27 mouse cellular contexts compared by ENCODE assay signal in genomic region chr14:13907145-13907544, GRCm38 (mm10). TPM values are rescaled to one million over a fixed set of nuclear protein-coding genes. Genes with fewer than 3 reads are reported as not detected.
DNase-seq lines count a peak whose midpoint lies in the region; ATAC-seq and TF ChIP-seq lines count a peak whose summit lies in the region.
"Had no signal": no experiment of that assay in that cellular context is flagged by ENCODE, and none has a peak within 500 bp of the region (broad histone marks: within the 10 kb centered on the region; RNA-seq: fewer than 3 reads in every experiment).

No protein-coding gene starts in this region.

- no peak for TF ChIP-seq CTCF in ES-Bruce4 (IDR thresholded peaks at IDR 0.05; ENCODE audit: low read depth, low read length)

- peak overlapping the region; percentile 97 for H3K27ac ChIP-seq in ES-Bruce4 (ENCODE audit: insufficient read depth, low read length)
- H3K27ac ChIP-seq in ES-E14 (ENCODE audit: insufficient read depth, low read depth, low read length, poor library complexity, severe bottlenecking), result peak overlapping the region; percentile 98; the same call in 1 of the 2 replicates
- no peak overlapping the region for H3K27ac ChIP-seq in liver, embryonic 12.5 days
- H3K27ac ChIP-seq in midbrain, embryonic 11.5 days (ENCODE audit: low read depth, low read length), result no peak overlapping the region
- H3K27ac ChIP-seq: embryonic facial prominence, embryonic 10.5 days; embryonic facial prominence, embryonic 12.5 days; forebrain, embryonic 13.5 days; forebrain, embryonic 15.5 days had no signal

- H3K4me2 ChIP-seq in liver, embryonic 12.5 days, result no peak overlapping the region
- H3K4me2 ChIP-seq in midbrain, embryonic 11.5 days, result no peak overlapping the region
- H3K4me2 ChIP-seq: embryonic facial prominence, embryonic 12.5 days; forebrain, embryonic 13.5 days; forebrain, embryonic 15.5 days had no signal

- H3K4me3 ChIP-seq in ES-Bruce4 (ENCODE audit: low read depth, low read length), result no peak overlapping the region
- H3K4me3 ChIP-seq in ES-E14 (ENCODE audit: insufficient read depth in 1 of 2, low read depth in 1 of 2, low read length in 2 of 2, poor library complexity in 1 of 2, severe bottlenecking in 1 of 2), result no peak overlapping the region
- H3K4me3 ChIP-seq in liver, embryonic 12.5 days, result no peak overlapping the region
- no peak overlapping the region for H3K4me3 ChIP-seq in midbrain, embryonic 11.5 days (ENCODE audit: low read depth, low read length)
- H3K4me3 ChIP-seq: embryonic facial prominence, embryonic 10.5 days; embryonic facial prominence, embryonic 12.5 days; forebrain, embryonic 13.5 days; forebrain, embryonic 15.5 days had no signal

- 66% methylated on average over 7 of the region's 7 CpGs for WGBS in liver, embryonic 12.5 days (ENCODE audit: insufficient replicate concordance)
- 90% methylated on average over 7 of the region's 7 CpGs for WGBS in midbrain, embryonic 11.5 days

- H3K4me1 ChIP-seq in ES-Bruce4 (ENCODE audit: control insufficient read depth, insufficient read depth, low read length), result peaks cover 2% of the 10 kb centered on the region
- H3K4me1 ChIP-seq in ES-E14 (ENCODE audit: control insufficient read depth in 2 of 2, insufficient read depth in 2 of 2, low read length in 2 of 2, poor library complexity in 1 of 2), result peaks cover 3 to 4% of the 10 kb centered on the region in 2 experiments; a peak in 3 of 4 replicates
- no peaks in the 10 kb centered on the region for H3K4me1 ChIP-seq in liver, embryonic 12.5 days
- H3K4me1 ChIP-seq in midbrain, embryonic 11.5 days (ENCODE audit: control insufficient read depth, insufficient read depth, low read length), result no peaks in the 10 kb centered on the region
- H3K4me1 ChIP-seq: embryonic facial prominence, embryonic 10.5 days; embryonic facial prominence, embryonic 12.5 days; forebrain, embryonic 13.5 days; forebrain, embryonic 15.5 days had no signal

- DNase-seq in ES-E14 (ENCODE audit: low read depth, low spot score) (peak; percentile 48), WW6 (ENCODE audit: low read depth, low spot score) (peak; percentile 53)
- DNase-seq in cerebellum, postnatal 36 days, result no peak
- no peak for DNase-seq in midbrain, embryonic 11.5 days (ENCODE audit: low spot score, missing footprints)
- DNase-seq: adrenal gland, adult 2 months; adrenal gland, postnatal 10 days; adrenal gland, postnatal 25 days; B cell, adult 2 months; cerebellum, adult 11 months; cerebellum, adult 18-20 months; cerebellum, adult 8-10 months; cerebellum, adult 9-11 months; cerebellum, postnatal 14 days; forebrain, postnatal 0 days had no signal

- no peaks in the 10 kb centered on the region for H3K36me3 ChIP-seq in ES-Bruce4 (ENCODE audit: control insufficient read depth, insufficient read depth, low read length, poor library complexity, severe bottlenecking)
- peaks cover 2% of the 10 kb centered on the region; the same call in 1 of the 2 replicates for H3K36me3 ChIP-seq in ES-E14 (ENCODE audit: control insufficient read depth, insufficient read depth, low read length, poor library complexity, severe bottlenecking)
- H3K36me3 ChIP-seq in liver, embryonic 12.5 days, result no peaks in the 10 kb centered on the region
- H3K36me3 ChIP-seq in midbrain, embryonic 11.5 days (ENCODE audit: control insufficient read depth, insufficient read depth, low read length), result no peaks in the 10 kb centered on the region
- H3K36me3 ChIP-seq: embryonic facial prominence, embryonic 10.5 days; embryonic facial prominence, embryonic 12.5 days; forebrain, embryonic 15.5 days had no signal

- no peak for TF ChIP-seq EP300 in ES-Bruce4 (IDR thresholded peaks at IDR 0.05; ENCODE audit: insufficient read depth, low read depth, low read length)

- H3K9ac ChIP-seq in ES-Bruce4 (ENCODE audit: low read depth, poor library complexity, severe bottlenecking) (no peak overlapping the region), ES-E14 (ENCODE audit: insufficient read depth, low read depth, low read length, poor library complexity, severe bottlenecking) (no peak overlapping the region)
- no peak overlapping the region for H3K9ac ChIP-seq in liver, embryonic 12.5 days
- H3K9ac ChIP-seq in midbrain, embryonic 11.5 days (ENCODE audit: low read length), result no peak overlapping the region
- H3K9ac ChIP-seq: embryonic facial prominence, embryonic 12.5 days; forebrain, embryonic 13.5 days; forebrain, embryonic 15.5 days; forebrain, postnatal 0 days had no signal

- in situ Hi-C loops in ES-E14 (cut with MboI; ENCODE audit: low sequenced_read_pairs in 2 of 2, unreplicated experiment in 2 of 2), result no loop called here

- ATAC-seq in liver, embryonic 12.5 days, result no peak
- no peak for ATAC-seq in midbrain, embryonic 11.5 days (ENCODE audit: low FRiP score)
- ATAC-seq: CD4-positive, CD25-positive, alpha-beta regulatory T cell, adult 4 months; forebrain, embryonic 13.5 days; forebrain, embryonic 15.5 days; forebrain, postnatal 0 days had no signal

- TF ChIP-seq POLR2A in ES-Bruce4 (IDR thresholded peaks at IDR 0.05; ENCODE audit: insufficient read depth, low read length), result no peak

- no peaks in the 10 kb centered on the region for H3K27me3 ChIP-seq in ES-Bruce4 (ENCODE audit: control insufficient read depth, insufficient read depth, low read length, poor library complexity, severe bottlenecking)
- H3K27me3 ChIP-seq in liver, embryonic 12.5 days (replicated peaks), result no peaks in the 10 kb centered on the region
- no peaks in the 10 kb centered on the region for H3K27me3 ChIP-seq in midbrain, embryonic 11.5 days (ENCODE audit: control insufficient read depth, insufficient read depth, low read length)
- H3K27me3 ChIP-seq: CH12.LX; embryonic facial prominence, embryonic 12.5 days; forebrain, embryonic 13.5 days; forebrain, embryonic 15.5 days had no signal

- H3K9me3 ChIP-seq in ES-Bruce4 (replicated peaks; ENCODE audit: control insufficient read depth, insufficient read depth, low read length, poor library complexity, severe bottlenecking), result peaks cover 6% of the 10 kb centered on the region; the same call in 1 of the 2 replicates
- H3K9me3 ChIP-seq in ES-E14 (ENCODE audit: control insufficient read depth, insufficient read depth, low read depth, low read length), result peaks cover 4% of the 10 kb centered on the region
- H3K9me3 ChIP-seq in liver, embryonic 12.5 days (replicated peaks), result no peaks in the 10 kb centered on the region
- H3K9me3 ChIP-seq in midbrain, embryonic 11.5 days (ENCODE audit: control insufficient read depth, low read length), result no peaks in the 10 kb centered on the region
- H3K9me3 ChIP-seq: embryonic facial prominence, embryonic 10.5 days; embryonic facial prominence, embryonic 12.5 days; forebrain, embryonic 13.5 days; forebrain, embryonic 15.5 days had no signal

TF ChIP-seq in ES-E14, 5 proteins besides CTCF, POLR2A, EP300 and RAD21:
- 0 out of 2 replicates have a peak, but pooled peaks have one; percentile 9 for TF ChIP-seq MAFK (IDR thresholded peaks at IDR 0.05; ENCODE audit: insufficient read depth, low read depth, low read length)
- TF ChIP-seq ZC3H11A (IDR thresholded peaks at IDR 0.05; ENCODE audit: borderline replicate concordance, low read depth, low read length), result no peak

RNA-seq across cellular contexts. Expression of gene Gm281, which starts 7.1 kb away (rescaled TPM):
- not detected in 2 replicates for polyA plus RNA-seq in ES-Bruce4 (2011; ENCODE audit: insufficient read depth, insufficient read length, low read depth, missing spikeins)
- total RNA-seq in ES-E14 (2012; rRNA removed), result 0.74 and 1.1 TPM in 2 replicates
- not detected in 2 replicates for polyA plus RNA-seq in liver, embryonic 12.5 days (2016; fragmentation: Nextera tagmentation; extraction: Ambion mirVana)
- polyA plus RNA-seq in midbrain, embryonic 11.5 days (2014; fragmentation: Nextera tagmentation; extraction: Ambion mirVana), result not detected in 2 replicates
- total RNA-seq: adrenal gland, adult 2 months; adrenal gland, postnatal 10 days; adrenal gland, postnatal 25 days; adrenal gland, postnatal 4 days; CH12.LX; forebrain, postnatal 0 days; MEL had no signal
- polyA plus RNA-seq: adrenal gland, adult 2 months; brain, embryonic 14.5 days; CD4-positive, CD25-positive, alpha-beta regulatory T cell, adult 4 months; cortical plate, adult 2 months; embryonic facial prominence, embryonic 10.5 days; embryonic facial prominence, embryonic 12.5 days; forebrain, embryonic 11.5 days; forebrain, embryonic 13.5 days; forebrain, embryonic 15.5 days had no signal

RNA-seq across cellular contexts. Expression of gene Atxn7, which starts 54.1 kb away (rescaled TPM):
- polyA plus RNA-seq in ES-Bruce4 (2011; ENCODE audit: insufficient read depth, insufficient read length, low read depth, missing spikeins), result 7.4 and 9.6 TPM in 2 replicates
- 2.9 and 3.8 TPM in 2 replicates for total RNA-seq in ES-E14 (2012; rRNA removed)
- polyA plus RNA-seq in liver, embryonic 12.5 days (2016; fragmentation: Nextera tagmentation; extraction: Ambion mirVana), result 2.0 and 2.5 TPM in 2 replicates
- 5.2 and 5.7 TPM in 2 replicates for polyA plus RNA-seq in midbrain, embryonic 11.5 days (2014; fragmentation: Nextera tagmentation; extraction: Ambion mirVana)

RNA-seq across cellular contexts. Expression of gene Thoc7, which starts 54.5 kb away (rescaled TPM):
- polyA plus RNA-seq in ES-Bruce4 (2011; ENCODE audit: insufficient read depth, insufficient read length, low read depth, missing spikeins), result 105 and 113 TPM in 2 replicates
- total RNA-seq in ES-E14 (2012; rRNA removed), result 58.1 and 66.7 TPM in 2 replicates
- 116 TPM in 2 replicates for polyA plus RNA-seq in liver, embryonic 12.5 days (2016; fragmentation: Nextera tagmentation; extraction: Ambion mirVana)
- 268 and 279 TPM in 2 replicates for polyA plus RNA-seq in midbrain, embryonic 11.5 days (2014; fragmentation: Nextera tagmentation; extraction: Ambion mirVana)

Comparison
In these comparisons a context has a peak if more than half of its experiments do, and no peak if none do; other contexts are left out.
1. H3K27ac ChIP-seq: peak in ES-Bruce4 (single experiment) and ES-E14 (single experiment); none in liver, embryonic 12.5 days (single experiment) and midbrain, embryonic 11.5 days (single experiment).
2. DNase-seq: peak in ES-E14 (single experiment) and WW6 (single experiment); none in cerebellum, postnatal 36 days (0 of 2) and midbrain, embryonic 11.5 days (single experiment).